ENCODE assay signal across 14 mouse cellular contexts in the genomic region with DNA sequence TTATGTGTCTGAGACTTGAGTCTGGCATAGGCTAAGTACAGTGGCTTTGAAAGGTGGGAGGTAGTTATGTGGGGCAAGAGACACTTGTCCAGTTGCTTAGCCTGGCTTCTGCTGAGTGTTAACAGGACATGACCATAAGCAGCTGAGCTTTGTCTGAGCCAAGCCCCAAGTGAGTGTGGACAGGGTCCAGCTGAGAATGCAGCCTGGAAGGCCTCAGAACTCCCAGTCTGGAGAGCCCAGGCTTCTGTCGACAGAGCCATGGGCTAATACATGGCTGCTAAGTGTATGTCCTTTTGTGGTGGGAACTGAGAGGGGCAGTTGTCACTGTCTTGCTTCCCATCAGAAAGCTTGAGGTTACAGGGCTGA. TPM values are rescaled to one million over a fixed set of nuclear protein-coding genes. Genes with fewer than 3 reads are reported as not detected.
DNase-seq lines count a peak whose midpoint lies in the region; ATAC-seq and TF ChIP-seq lines count a peak whose summit lies in the region.
"Had no signal": no experiment of that assay in that cellular context is flagged by ENCODE, and none has a peak within 500 bp of the region (broad histone marks: within the 10 kb centered on the region; RNA-seq: fewer than 3 reads in every experiment).

No protein-coding gene starts in this region.

- ATAC-seq in heart, embryonic 11.5 days (replicated peaks; ENCODE audit: insufficient number of reproducible peaks, low FRiP score, low TSS enrichment), result peak; percentile 61; the same call in 1 of the 2 replicates
- ATAC-seq: activated CD4-positive, CD25-positive, alpha-beta regulatory T cell, adult 4 months had no signal

- no peak overlapping the region for H3K4me3 ChIP-seq in gastrocnemius, adult 2 months
- H3K4me3 ChIP-seq in heart, embryonic 11.5 days (ENCODE audit: low read depth, low read length), result no peak overlapping the region

- peaks cover 31% of the 10 kb centered on the region for H3K27me3 ChIP-seq in heart, embryonic 11.5 days (ENCODE audit: control insufficient read depth, insufficient read depth, low read length)

- no peaks in the 10 kb centered on the region for H3K36me3 ChIP-seq in heart, embryonic 11.5 days (ENCODE audit: control insufficient read depth, insufficient read depth, low read length)

- H3K27ac ChIP-seq in gastrocnemius, adult 2 months, result no peak overlapping the region
- no peak overlapping the region for H3K27ac ChIP-seq in heart, embryonic 11.5 days (ENCODE audit: low read depth, low read length)

- H3K4me1 ChIP-seq in heart, embryonic 11.5 days (ENCODE audit: control insufficient read depth, insufficient read depth, low read length), result peaks cover 9% of the 10 kb centered on the region

- no peak for TF ChIP-seq CTCF in gastrocnemius, adult 2 months (IDR thresholded peaks at IDR 0.05)

- no peaks in the 10 kb centered on the region for H3K9me3 ChIP-seq in heart, embryonic 11.5 days (replicated peaks; ENCODE audit: control insufficient read depth, low read length)

- 5% methylated on average over 1 of the region's 1 CpGs for WGBS in heart, embryonic 11.5 days (ENCODE audit: insufficient replicate concordance)

- intact Hi-C loops in gastrocnemius, adult 2 months (cut with DNase I), result no loop called here

- no peak overlapping the region for H3K9ac ChIP-seq in heart, embryonic 11.5 days (ENCODE audit: low read depth, low read length)
- H3K9ac ChIP-seq: hindbrain, embryonic 14.5 days had no signal

- no peak overlapping the region for H3K4me2 ChIP-seq in heart, embryonic 11.5 days
- H3K4me2 ChIP-seq: hindbrain, embryonic 14.5 days; liver, embryonic 11.5 days had no signal

- peak; percentile 39 for DNase-seq in gastrocnemius, postnatal 10 days
- no peak for DNase-seq in gastrocnemius, adult 2 months
- peak; percentile 74 for DNase-seq in brain, adult 2 months (ENCODE audit: low read depth, low spot score)
- DNase-seq in lung, adult 18-20 months, result peak; percentile 26 to 45
- DNase-seq in urinary bladder, adult 2 months (ENCODE audit: low spot score), result no peak
- DNase-seq in thymus, postnatal 14 days, result no peak
- DNase-seq in layer of hippocampus, adult 18-20 months (ENCODE audit: low spot score in 2 of 2), result no peak
- DNase-seq: kidney, adult 9 months had no signal

RNA-seq across cellular contexts. Expression of a gene that starts 37.1 kb away (rescaled TPM):
- under 1 TPM; 0.23 to 0.38 TPM for total RNA-seq in gastrocnemius, postnatal 10 days (2021)
- under 1 TPM in 1 of 2 experiments, not detected in 1; 0.11 TPM for total RNA-seq in gastrocnemius, adult 2 months (2021)
- polyA plus RNA-seq in heart, embryonic 11.5 days (2014; fragmentation: Nextera tagmentation; extraction: Ambion mirVana), result 11.7 TPM in 2 replicates
- polyA plus RNA-seq in urinary bladder, adult 2 months (2012; rRNA removed), result 0.66 and 1.6 TPM in 2 replicates
- 100 to 1,000 TPM; 146 to 149 TPM for total RNA-seq in layer of hippocampus, adult 18-20 months (2021)
- total RNA-seq: MEL had no signal
- polyA plus RNA-seq: C2C12 had no signal

Comparison
In these comparisons a context has a peak if more than half of its experiments do, and no peak if none do; other contexts are left out.
1. DNase-seq: peak in gastrocnemius, postnatal 10 days (single experiment), brain, adult 2 months (single experiment) and lung, adult 18-20 months (2 of 2); none in gastrocnemius, adult 2 months (single experiment), urinary bladder, adult 2 months (single experiment), thymus, postnatal 14 days (single experiment) and layer of hippocampus, adult 18-20 months (0 of 2).
2. RNA of a gene that starts 37.1 kb away (total RNA-seq): 146 to 149 TPM in layer of hippocampus, adult 18-20 months; 0.23 to 0.38 TPM in gastrocnemius, postnatal 10 days and 0.11 TPM in gastrocnemius, adult 2 months; every median in the first group is over 100 times any median in the second.